Mouse (Mus musculus) gonadal fat pad, adult 2 months (tissue): ENCODE measurements around the gene 4921524J17Rik. TPM values are rescaled to one million over a fixed set of nuclear protein-coding genes. Genes with fewer than 3 reads are reported as not detected.

ENCODE experiments used
- DNase-seq: peaks from one replicate; pipeline ENCODE4 v3.0.0-alpha.2; 2012; ENCODE audit warnings: low read depth
- polyA plus RNA-seq: library from polyadenylated mRNA; depleted of rRNA; stranded (reverse); fragments of >200 nt; gene quantifications from 2 replicates; pipeline ENCODE4 v1.2.3, GENCODE M21; 2012; rRNA removed

The 4921524J17Rik gene
- polyA plus RNA-seq: 6.2 and 6.5 TPM in 2 replicates

DNA sequence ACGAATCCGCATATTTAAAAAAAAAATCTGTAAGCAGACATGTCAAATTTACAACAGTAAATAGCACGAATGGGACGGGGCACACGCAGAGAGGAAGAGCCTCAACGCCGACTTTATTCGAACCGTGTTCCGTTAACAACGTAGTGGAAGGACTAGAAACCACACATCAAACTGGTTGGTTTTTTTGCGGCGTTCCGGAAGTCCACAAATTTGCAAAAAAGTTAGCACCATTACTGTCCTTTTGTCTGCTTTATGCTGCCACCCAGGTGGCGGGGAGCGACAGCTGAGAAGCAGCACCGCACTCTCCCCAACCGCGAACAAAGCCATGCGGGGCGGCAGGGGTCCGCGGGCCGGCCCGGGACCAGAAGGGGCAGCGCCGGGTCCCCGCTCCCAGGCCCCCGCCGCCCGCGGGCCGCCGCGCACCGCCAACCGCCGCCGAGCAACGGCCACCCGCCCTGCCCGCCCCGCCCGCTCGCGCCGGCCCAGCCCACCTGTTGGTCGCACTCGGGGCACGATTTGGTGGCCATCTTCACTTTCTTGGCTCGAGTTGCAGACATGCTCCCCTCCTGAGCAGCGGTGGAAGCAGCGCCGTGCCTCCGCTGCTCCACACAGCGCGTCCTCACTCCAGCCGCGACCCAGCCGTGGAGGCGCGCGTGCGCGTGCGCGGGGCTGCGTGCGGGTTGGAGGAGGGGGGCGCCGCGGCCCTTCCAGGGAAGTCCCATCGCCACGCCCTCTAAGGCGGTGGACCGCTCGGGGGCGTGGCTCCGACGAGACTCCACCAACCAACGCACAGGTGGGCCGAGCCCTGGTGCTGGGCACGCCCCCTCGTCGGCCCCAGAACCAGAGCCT, at the start of gene 4921524J17Rik:
Gene 4921524J17Rik (minus strand): TSS at position 666 of the 849 bp plus-strand sequence.
- DNase-seq: no peak

DNA sequence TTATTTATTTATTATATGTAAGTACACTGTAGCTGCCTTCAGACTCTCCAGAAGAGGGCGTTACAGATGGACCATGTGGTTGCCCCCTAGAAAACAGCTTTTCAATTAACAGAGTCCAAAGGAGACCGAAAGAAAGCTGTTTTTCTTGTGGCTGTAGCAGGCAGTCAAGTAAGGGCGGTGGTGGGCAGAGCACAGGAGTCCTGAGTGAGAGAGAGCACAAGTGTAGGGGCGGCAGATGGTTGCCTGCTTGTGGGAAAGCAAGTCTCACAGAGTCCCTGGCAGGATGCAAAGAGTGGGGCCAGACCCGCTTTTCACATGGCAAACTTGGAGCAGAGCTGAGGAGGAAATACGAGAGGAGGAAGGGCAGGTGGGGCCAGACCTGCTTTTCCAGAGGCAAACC, 49.8 kb upstream of the 4921524J17Rik start:
- DNase-seq: no peak

DNA sequence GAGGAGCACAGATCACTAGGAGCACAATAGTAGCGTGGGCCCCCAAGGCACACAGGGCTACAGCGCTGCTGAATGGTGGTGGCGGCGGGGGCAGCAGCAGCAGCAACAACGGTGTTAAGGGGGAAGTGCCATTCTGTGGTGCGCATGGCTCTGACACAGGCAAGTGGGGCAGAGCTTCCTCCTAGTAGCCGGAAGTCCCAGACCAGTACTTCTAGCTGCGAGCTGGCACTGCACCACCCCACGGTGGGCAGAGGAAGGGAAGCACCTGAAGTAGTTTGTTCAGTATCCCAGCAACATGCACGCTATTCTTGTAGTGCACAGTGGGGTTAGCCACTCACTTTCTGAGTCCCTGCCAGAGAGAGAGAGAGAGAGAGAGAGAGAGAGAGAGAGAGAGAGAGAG, 49.3 kb upstream of the 4921524J17Rik start:
- no peak for DNase-seq

DNA sequence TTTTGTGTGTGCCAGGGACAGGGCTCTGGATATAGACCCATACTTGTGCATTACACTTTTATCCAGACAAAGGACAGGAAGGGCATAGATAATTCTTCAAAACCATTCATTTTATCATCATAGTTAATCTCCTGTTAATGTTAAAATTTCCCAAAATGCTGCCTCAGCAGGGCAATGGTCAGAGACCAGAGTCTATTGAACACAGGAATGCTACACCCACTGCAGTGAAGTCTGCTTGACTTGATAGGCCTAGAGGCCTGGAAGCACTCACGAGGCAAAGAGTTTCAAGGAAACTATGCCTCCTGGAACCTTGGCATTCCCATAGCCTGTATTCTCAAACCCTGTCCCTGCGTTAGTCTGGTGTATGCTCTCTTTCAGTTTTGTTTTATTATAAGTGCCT, 47.1 kb upstream of the 4921524J17Rik start:
- DNase-seq: no peak

DNA sequence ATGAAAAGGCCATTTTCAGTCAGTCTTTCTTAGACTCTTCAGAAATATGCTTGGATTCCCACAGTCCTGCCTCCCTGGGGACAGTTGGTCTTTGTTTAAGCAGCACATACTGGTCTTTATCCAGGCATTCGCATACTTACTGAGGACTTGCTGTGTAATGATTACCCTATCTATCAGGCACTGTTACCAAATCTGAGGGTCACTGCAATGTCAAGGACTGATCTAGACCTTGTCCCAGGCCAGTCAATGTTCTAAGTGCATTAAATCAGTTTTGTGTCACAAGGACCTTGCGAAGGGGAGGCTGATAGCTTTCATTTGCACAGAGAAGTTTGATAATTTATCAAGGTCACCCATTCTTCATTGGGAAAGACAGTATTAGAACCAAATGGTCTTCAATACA, 45.8 kb upstream of the 4921524J17Rik start:
- no peak for DNase-seq

DNA sequence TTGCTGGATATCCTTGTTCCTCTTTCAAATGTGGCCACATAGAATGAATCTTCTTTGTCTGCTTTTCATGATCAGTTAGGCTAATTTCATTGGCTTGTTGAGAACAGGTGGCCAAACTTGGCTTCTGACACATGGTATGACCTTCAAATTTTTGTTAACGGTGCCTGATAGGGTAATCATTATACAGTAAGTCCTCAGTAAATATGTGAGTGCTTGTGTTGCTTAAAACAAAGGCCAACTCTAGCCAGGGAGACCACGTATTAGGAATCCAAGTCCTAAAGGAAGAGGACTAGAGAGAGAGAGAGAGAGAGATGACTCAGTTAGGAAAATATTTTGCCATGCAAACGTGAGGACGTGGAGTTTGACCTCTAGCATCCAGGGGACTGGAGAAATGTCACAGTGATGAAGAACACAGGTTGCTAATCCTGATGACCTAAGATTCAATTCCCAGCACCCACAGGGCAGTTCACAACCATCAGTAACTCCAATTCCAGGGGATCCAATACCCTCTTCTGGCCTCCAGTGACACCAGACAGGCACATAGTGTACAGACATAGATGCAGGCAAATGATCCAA, 44.4 kb upstream of the 4921524J17Rik start:
- no peak for DNase-seq

DNA sequence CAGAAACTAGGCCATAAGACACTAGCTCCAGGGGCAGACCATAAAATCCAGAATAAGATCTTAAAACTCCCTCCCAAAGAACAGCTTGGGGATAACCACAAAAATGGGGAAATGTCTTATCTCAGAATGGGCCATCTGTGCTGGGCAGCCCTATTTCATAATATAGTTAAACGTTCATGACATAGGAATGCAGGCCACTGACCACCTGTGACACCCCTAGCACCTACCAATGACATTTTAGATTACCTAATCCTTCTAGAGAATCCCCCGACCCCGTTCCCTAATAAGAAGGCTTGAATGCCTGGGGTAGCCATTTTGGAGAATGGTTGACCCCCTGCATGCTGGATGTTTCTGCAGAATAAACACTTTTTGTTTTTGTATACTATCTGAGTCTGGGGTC, 42.3 kb upstream of the 4921524J17Rik start:
- no peak for DNase-seq

DNA sequence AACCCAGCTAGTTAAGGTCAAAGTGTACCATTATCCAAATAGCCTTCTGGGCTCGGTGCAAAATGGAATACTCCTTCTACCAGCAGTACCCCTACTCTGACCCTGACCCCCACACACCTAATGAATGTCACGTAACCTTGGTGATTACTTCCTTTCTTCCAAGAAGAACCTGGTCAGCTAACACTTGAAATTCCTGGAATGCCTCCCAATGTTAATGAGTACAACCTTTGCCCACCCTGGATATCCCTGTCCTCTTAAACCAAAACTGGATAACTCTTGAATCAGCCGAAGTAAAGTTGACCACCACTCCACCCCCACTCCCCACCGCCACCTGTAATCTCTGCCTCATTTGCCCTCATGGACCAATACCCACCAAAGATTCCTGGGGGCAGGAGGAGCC, 40.6 kb upstream of the 4921524J17Rik start:
- no peak for DNase-seq

DNA sequence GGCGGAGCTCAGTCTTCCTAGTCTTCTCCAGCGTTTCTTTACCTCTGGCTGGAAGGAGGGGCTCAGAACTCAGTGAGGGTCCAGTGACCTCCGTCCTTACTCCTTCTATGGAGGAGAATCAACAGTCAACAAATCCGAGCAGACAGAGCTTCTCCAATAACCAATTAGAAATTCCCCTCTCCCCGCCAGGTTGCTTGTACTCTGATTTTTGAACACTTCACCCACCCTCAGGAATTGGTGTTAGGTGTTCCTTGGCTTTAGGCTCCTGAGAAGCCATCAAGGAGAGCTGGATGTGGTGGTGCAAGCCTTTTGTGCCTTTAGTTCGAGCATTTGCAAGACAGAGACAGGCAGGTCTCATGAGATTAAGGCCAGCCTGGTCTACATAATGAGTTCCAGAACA, 40.2 kb upstream of the 4921524J17Rik start:
- DNase-seq: no peak

DNA sequence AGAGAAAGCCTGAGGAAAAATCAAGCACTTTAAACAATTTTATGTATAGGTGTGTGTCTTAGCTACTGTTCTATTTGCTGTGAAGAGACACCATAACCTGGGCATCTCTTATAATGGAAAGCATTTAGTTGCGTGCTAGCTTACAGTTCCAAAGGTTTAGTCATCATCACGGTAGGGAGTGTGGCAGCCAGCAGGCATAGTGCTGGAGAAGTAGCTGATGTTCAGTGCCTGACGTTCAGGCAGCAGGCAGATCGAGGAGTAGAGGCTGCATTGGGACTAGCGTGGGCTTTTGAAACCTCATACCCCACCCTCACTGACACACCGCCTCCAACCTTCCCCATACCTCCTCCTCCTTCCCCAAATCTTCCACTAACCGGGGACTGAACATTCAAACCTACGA, 38.1 kb upstream of the 4921524J17Rik start:
- DNase-seq: no peak

DNA sequence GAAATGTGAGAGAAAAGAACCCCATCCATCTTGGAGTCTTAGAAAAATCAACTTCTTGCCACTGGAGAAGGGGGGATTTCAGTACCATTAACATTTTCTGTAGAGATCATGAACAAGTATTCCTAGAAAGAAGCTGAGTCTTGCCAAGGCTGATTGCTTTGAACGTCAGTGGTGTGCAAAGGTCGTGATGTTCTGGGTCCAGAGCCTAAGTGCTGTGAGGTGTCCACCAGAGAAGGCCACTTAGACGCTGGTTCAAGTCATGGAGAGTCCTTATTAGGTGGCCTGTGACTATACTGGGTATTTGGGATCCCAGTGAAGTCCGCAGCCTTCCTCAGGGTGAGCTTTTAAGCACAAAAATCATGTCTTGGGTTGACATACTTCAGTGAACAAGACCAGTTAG, 33.4 kb upstream of the 4921524J17Rik start:
- DNase-seq: no peak

DNA sequence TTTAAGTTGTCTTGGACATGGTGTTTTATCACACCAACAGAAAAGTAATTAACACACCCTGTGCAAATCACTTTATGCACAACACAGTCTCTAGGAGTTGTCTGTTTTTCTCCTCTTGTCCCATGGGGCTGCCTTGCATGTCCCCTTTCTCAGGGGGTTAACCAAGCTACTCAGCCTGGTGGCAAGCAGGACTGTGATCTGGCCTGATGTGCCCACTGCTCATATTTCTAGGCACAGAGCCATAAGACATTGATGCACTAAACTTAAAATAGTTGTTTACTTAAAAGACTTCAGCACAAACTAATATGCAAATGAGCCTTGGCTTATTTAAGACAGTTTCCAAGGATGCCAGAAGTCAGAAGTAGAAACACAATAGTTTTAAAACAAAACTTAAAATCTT, 31.7 kb upstream of the 4921524J17Rik start:
- DNase-seq: no peak

DNA sequence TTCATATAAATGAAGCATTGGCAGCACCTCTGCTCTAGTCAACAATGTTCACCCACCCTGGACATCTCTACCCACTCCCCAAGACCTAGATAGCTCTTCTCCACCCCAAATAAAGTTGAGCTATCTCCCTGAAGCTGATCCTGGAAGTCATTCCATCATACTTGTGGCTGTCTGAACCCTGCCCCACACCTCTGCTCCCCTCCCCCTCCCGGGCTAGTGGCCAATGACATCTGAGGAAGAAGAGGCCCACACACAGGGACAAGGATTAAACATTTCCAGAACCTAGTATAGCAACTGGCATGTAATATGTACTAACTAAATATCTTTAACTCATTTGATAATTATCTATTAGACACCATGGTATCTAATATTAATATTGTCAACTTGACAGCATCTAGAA, 29.8 kb upstream of the 4921524J17Rik start:
- no peak for DNase-seq

DNA sequence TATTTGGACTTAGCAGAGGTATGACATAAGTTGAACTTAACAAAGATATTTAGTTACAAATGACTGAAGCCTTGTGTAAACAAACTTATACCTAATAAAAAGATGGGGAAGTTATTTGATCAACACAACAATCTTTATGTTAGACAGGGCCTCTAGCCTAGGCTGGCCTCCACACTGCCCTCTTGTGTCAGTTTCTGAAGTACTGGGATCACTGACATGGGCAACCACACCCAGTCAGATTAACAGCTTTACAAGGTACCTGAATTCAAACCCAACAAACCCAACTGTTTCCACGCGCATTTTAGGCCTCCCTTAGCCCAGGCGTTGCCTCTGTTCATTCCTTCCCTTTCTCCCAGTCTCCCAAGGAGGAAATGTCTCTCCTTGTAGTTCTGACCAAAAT, 28.7 kb upstream of the 4921524J17Rik start:
- no peak for DNase-seq

DNA sequence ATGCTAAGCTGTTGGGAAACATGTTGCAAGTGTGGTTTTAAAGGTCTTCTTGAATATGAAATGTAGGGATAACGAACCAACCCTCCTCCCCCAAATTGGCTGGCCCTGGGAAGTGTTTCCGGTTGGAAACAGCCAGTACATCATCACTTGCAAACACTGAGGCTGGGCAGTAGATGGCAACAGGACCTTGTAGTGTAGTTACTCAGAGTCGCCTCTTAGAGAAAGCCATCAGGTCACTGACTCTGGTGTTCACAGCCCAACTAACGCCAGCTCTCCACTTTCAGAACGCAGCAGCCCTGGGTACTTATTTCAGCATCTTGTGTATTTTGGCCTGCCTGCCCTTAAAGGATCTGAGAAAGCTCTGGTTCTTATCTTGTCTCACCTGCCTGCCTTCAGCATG, 28.2 kb upstream of the 4921524J17Rik start:
- no peak for DNase-seq

DNA sequence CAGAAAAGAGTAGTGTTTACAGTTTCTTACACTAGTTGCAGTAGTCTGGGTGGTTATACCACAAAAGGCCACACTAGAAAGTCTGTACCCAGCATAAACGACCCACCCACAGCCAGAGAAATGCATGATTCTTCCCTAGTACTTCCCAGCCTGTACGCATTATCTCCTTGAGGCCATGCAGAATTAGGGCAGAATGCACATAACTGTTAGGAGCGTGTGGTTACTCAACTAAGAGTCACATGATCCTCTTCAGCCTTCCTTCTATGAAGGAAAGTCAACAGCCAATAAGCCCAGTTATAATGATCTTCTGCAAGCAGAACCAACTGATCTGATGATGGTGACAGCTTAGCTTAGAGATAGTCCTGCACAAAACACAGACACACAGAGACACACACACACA, 26.9 kb upstream of the 4921524J17Rik start:
- DNase-seq: no peak

DNA sequence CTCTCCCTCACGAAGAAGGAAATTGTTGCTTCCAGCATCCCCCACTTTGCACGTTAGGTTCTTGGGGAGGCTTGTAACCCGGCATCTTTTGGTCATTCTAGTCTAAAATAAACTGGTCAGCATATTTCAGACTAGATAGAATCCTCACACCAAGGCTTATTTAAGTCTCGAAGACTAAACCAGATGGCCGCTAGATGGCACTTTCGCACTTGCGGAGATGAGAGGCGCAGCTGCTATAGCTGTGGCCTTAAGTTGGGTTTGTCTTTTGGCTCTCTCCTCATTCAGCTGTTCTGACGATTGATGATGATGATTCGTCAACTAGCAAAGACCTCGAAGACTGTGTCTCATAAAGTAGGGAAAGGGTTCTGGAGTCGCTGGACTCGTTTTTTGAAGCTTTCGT, 23.9 kb upstream of the 4921524J17Rik start:
- DNase-seq: no peak

DNA sequence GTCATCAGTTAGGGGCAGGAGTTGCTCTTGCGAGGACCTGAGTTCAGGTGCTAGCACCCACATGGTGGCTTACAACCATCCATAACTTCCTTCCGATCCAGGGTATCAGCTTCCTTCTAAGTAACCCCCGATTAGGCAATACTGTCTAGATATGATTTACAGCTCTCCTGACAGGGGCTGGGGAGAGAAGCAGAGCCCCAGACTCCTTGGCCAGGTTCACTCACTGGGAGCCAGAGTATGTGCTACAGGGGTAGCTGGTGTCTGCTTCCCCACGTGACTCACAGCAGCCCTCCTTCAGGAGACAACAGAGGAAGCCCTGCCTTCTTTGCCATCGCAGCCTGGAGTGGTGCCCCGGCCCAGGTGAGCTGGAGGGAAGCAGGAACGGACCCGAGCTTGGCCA, 22.1 kb upstream of the 4921524J17Rik start:
- DNase-seq: no peak

DNA sequence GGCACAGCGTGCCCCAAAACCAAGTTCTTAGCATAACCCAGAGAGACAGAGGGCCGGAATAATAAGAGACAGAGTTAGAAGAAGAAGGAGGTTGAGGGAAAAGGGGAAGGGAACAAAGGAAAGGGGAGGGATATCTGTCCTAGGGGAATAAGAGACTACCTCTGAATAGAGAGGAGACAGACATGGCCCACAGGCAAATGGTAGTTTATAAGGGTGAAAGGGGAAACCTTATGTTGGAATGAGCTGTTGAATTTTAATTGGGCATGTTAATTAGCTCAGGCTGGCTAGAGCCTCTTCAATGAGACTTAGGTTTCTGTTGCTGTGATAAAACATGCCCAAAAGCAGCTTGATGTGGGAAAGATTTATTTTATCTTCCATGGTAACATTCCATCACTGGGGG, 20.6 kb upstream of the 4921524J17Rik start:
- no peak for DNase-seq

DNA sequence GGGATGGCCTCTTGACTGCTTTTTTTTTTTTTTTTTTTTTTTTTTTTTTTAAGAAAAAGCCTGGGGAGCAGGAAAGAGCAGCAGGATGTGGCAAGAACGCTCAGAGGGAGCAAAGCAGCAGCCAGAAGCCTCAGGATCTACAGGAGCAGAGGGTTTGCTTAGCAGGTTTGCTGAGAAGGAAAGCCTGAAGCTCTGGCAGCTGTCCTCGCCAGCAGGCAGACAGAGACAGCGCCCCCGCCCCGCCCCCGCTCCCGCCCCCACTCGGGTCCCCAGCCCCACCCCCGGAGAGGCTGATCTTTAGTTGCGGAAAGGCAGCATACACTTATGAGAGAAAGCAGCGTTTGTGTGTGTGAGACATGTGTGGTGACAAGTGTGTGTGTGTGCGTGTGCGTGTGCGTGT, 19.7 kb upstream of the 4921524J17Rik start:
- no peak for DNase-seq

DNA sequence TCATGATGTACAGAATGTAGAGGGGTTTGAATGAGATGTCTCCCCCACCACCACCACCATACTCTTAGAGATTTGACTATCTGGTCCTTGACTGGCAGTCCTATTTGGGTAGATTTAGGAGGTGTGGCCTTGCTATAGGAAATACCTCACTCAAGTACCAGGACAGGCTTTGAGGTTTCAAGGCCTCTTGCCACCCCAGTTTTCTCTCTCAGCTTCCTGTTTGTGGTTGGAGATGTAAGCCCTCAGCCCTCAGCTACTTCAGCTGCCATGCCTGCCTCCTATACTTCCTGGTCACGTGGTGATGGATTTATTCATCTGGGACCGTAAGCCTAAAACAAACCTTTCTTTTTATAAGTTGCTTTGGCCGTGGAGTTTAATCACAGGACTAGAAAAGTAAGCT, 17.7 kb upstream of the 4921524J17Rik start:
- no peak for DNase-seq

DNA sequence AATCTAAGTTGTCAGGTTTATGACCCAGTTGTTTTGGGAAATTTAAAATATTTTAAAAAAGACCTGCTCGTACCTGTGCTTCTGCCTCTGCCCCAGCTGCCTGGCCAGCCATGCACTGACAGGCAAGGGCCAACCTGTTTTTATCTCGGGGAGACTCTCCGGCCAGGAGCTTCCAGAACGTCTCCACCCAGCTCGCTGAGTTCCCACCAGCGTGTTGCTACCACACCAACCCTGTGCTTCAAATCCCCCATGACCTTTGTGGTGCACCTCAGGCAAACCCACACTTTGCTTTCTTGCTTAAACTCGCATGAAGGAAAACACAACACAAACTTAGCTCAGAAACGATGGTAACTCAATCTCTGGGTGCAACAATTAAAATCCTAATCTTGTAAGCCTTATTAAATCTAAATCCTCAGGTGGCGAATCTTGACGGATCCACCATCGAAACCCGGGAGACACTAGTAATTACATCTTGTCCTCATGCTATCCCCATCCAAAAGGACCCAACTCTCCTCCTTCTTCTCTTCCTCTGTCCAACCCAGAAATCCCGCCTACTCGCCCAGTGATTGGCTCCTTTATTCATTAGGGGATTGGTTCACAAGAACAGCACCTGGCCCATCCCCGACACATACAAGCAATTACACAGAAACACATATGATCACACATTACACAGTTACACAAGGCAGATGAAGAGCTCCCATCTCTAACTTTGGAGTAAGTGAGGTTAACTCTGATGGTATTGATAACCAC, 13.5 kb upstream of the 4921524J17Rik start:
- no peak for DNase-seq

DNA sequence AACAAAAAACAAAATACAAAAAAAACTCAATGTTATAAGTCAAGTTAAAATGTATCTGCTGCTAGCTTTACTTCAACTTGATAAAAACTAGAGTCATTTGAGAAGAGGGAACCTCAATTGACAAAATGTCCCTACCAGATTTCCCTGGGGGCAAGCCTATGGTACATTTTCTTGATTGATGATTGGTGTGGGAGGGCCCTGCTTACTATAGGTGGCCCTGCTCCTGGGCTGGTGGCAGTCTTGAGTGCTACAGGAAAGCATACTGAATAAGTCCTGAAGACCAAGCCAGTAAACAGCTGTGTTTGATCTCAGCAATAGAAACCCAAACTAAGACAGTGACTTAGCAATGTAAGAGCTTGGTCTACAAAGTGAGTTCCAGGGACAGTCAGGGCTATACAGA, 11.5 kb upstream of the 4921524J17Rik start:
- no peak for DNase-seq
